Mouse (Mus musculus) forebrain, postnatal 0 days (tissue): ENCODE measurements around the gene Dapk1. TPM values are rescaled to one million over a fixed set of nuclear protein-coding genes. Genes with fewer than 3 reads are reported as not detected.

Experiments
- ATAC-seq: fragments of 200-750 bp; cut with Nextera tagmentation; 2 replicates; pipeline ENCODE4 v1.8.0; 2017; ENCODE audit warnings: mild to moderate bottlenecking, moderate library complexity
- DNase-seq: peaks from one replicate; pipeline ENCODE4 v3.0.0-alpha.2; 2015
- H3K27ac ChIP-seq: fragments of 300-500 bp; sonication (generic); 2 replicates; pipeline ENCODE4 v1.5.1; 2014; ENCODE audit warnings: low read depth, mild to moderate bottlenecking, antibody characterized with exemption, low read length, moderate library complexity, mixed read lengths
- H3K27me3 ChIP-seq: fragments of 300-500 bp; sonication (generic); 2 replicates; pipeline ENCODE4 v1.6.1; 2014; ENCODE audit warnings: mild to moderate bottlenecking, low read length, mixed read lengths; ENCODE audit not compliant: insufficient read depth
- H3K36me3 ChIP-seq: fragments of 300-500 bp; sonication (generic); 2 replicates; pipeline ENCODE4 v1.6.1; 2014; ENCODE audit warnings: mild to moderate bottlenecking, moderate library complexity; ENCODE audit not compliant: insufficient read depth
- H3K4me1 ChIP-seq: fragments of 300-500 bp; sonication (generic); 2 replicates; pipeline ENCODE4 v1.6.1; 2014; ENCODE audit warnings: antibody characterized with exemption; ENCODE audit not compliant: insufficient read depth
- H3K4me2 ChIP-seq: fragments of 300-500 bp; sonication (generic); 2 replicates; pipeline ENCODE4 v1.6.1; 2014; ENCODE audit warnings: low read depth, mild to moderate bottlenecking, moderate library complexity
- H3K4me3 ChIP-seq: fragments of 300-500 bp; sonication (generic); 2 replicates; pipeline ENCODE4 v1.5.1; 2014; ENCODE audit warnings: low read depth, low read length, mixed read lengths
- H3K9ac ChIP-seq: fragments of 300-500 bp; sonication (generic); 2 replicates; pipeline ENCODE4 v1.6.1; 2014; ENCODE audit warnings: mild to moderate bottlenecking
- H3K9me3 ChIP-seq: fragments of 300-500 bp; sonication (generic); 2 replicates; pipeline ENCODE4 v1.6.1; 2016; ENCODE audit warnings: low read length
- CTCF ChIP-seq: sonication (generic); IDR thresholded peaks from 2 replicates; pipeline ENCODE4 v1.5.1; 2016; ENCODE audit warnings: antibody characterized with exemption, control low read depth, low read depth
- WGBS: fragments of 180-500 bp; shearing (Covaris S2); extraction: QIAGEN DNeasy Blood & Tissue Kit; methylation state at CpG from one replicate; pipeline ENCODE4 v1.1.7; 2014; 5-methylcytosine and 5-hydroxymethylcytosine counted together
- polyA plus RNA-seq: library from polyadenylated mRNA; unstranded; fragments of >200 nt; fragmentation: Nextera tagmentation; extraction: Ambion mirVana; gene quantifications from 2 replicates; pipeline ENCODE4 v1.2.1, GENCODE M21; 2015
- total RNA-seq: library from RNA; depleted of rRNA; stranded (reverse); fragments of >200 nt; gene quantifications from 2 replicates; pipeline ENCODE4 v1.2.3, GENCODE M21; 2014

The Dapk1 gene
- total and polyA plus RNA-seq, 2 experiments from 2014 or later, result 35.6 to 72.6 TPM

DNA sequence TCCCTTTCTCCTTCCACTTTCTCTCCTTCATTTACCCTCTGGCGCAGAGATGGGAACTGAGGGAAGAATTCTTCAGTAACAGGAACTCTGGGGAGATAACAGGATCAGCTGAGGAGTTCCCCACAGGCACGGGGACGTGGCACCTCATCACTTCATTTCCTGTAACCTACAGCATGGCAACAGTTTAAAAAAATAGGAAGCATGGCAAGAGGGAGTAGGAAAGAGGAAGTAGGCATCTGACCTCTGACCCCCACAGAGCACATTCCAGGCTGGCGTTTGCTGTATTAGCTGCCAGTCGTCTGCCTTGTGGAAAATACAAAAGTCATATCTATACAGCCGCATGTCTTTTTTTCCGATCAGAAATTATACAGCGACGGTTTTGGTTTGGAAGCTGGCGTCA is 68.9 kb downstream of the Dapk1 start:
- no peak for TF ChIP-seq CTCF
- DNase-seq (no peak), ATAC-seq (no peak)
- no peak overlapping the region for H3K9ac ChIP-seq
- 0 out of 2 replicates have a peak, but pooled peaks cover 2% of the 10 kb centered on the region for H3K36me3 ChIP-seq
- no peaks in the 10 kb centered on the region for H3K27me3 ChIP-seq
- no peaks in the 10 kb centered on the region for H3K9me3 ChIP-seq
- no peak overlapping the region for H3K27ac ChIP-seq
- no peak overlapping the region for H3K4me2 ChIP-seq
- no peaks in the 10 kb centered on the region for H3K4me1 ChIP-seq
- WGBS, result 76% methylated on average over 10 of the region's 10 CpGs
- H3K4me3 ChIP-seq, result no peak overlapping the region

DNA sequence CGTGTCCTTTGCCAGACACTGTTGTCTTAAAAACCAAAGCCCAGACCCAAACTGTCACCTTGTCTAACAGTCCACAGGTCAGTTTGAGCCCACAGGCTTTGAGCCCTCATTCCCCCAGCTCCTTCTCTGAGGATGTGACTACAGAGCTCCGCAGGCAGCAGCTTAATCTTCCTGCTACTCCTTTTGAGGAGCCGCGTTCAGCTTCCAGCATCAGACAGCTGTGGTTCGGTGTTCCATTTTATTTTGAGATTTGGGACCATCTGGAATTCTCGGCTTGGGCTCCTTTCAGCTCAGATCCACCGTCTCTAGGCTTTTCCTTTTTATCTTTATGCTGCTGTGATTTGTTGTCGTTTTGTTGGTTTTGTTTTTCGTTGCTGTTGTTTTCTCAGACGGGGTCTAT is 69.5 kb downstream of the Dapk1 start:
- Histone ChIP-seq H3K9me3 (no peaks in the 10 kb centered on the region), H3K4me2 (no peak overlapping the region), H3K27me3 (no peaks in the 10 kb centered on the region), H3K4me3 (no peak overlapping the region), H3K36me3 (0 out of 2 replicates have a peak, but pooled peaks cover 2% of the 10 kb centered on the region), H3K27ac (no peak overlapping the region), H3K9ac (no peak overlapping the region), H3K4me1 (no peaks in the 10 kb centered on the region)
- 55% methylated on average over 10 of the region's 10 CpGs for WGBS
- TF ChIP-seq CTCF, result no peak
- DNase-seq (no peak), ATAC-seq (no peak)

DNA sequence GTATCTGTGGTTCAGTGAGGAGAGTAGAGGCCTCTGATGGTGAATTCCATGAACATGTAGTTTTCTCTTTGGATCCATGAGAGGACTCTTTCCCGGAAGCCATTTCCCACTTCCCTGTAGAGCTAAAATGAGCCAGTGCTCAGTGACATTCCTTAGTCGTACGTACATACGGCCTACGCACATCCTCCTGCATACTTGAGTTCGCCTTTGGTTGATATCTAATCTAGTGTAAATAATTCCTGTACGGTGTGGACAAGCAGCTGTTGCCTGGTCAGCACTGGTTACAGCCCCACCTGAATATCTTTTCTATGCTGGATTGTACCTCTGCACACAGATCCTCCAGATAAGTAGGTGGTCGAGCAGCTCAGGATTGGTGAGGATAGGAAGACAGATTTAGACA is 70.5 kb downstream of the Dapk1 start:
- Histone ChIP-seq H3K4me2 (no peak overlapping the region), H3K4me1 (no peaks in the 10 kb centered on the region), H3K36me3 (no peaks in the 10 kb centered on the region), H3K27me3 (no peaks in the 10 kb centered on the region), H3K4me3 (no peak overlapping the region), H3K27ac (no peak overlapping the region), H3K9me3 (no peaks in the 10 kb centered on the region), H3K9ac (no peak overlapping the region)
- WGBS, result 92% methylated on average over 8 of the region's 8 CpGs
- DNase-seq, result no peak
- no peak for ATAC-seq
- TF ChIP-seq CTCF, result no peak

DNA sequence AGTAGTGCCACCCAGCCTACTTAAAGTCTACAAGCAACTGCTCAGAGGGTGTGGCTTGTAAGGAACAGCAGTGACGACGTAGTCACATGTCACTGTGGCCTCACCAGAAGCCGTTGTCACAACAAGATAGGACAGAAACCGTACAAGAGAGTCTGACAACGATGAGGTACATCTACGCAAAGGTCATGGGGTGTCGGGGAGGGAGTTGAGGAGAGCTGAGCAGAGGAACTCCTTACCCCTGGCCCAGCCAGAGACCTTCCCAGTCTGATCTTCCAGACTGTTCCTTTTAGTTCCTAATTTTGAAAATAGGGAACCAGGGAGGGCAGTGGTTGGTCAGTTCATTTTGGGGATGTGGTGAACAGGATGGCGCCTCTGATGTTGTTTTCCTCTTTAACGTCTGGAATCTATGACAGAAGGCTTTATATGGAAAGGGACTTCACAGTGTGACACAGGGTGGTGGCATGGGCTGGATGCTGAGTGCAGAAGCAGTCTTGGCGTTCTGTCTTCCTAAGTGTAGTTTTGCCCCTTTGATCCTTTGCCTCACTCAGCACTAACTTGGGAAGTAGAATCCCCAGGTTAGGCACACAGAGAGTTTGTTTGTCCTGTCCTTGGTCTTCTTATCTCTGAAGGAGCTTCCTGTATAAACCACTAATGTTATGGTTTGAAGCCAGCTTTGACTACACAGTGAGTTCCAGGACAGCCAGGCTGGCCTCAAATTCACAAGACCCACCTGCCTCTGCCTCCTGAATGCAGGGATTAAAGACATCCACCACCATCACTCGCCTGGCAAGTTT is 71.3 kb downstream of the Dapk1 start:
- Histone ChIP-seq H3K36me3 (no peaks in the 10 kb centered on the region), H3K27me3 (no peaks in the 10 kb centered on the region), H3K4me1 (no peaks in the 10 kb centered on the region), H3K4me3 (no peak overlapping the region), H3K27ac (no peak overlapping the region), H3K4me2 (no peak overlapping the region), H3K9me3 (no peaks in the 10 kb centered on the region), H3K9ac (no peak overlapping the region)
- 90% methylated on average over 11 of the region's 11 CpGs for WGBS
- DNase-seq, result no peak
- TF ChIP-seq CTCF, result no peak
- no peak for ATAC-seq

DNA sequence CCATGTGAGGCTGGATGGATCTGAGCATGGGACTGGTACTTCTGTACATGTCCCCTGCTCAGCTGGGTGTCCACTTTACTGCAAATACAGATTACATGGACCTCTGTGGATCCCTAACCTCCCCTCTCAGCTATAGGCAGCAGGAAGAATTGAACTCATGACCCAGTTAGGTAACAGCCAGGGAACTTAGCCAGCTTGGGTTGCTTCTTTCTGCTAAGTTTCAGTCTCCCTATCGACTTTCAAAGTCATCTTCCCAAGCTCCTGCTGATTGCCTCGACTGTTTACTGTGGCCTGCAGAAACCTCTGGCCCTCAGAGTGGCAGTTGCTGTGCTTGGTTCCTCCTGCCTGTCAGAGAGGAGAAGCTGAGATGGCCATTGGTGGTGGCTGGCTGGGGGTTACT is 72.6 kb downstream of the Dapk1 start:
- H3K9me3 ChIP-seq, result no peaks in the 10 kb centered on the region
- no peak for DNase-seq
- no peak for ATAC-seq
- 0 out of 2 replicates have a peak, but pooled peaks cover 3% of the 10 kb centered on the region for H3K4me1 ChIP-seq
- no peak overlapping the region for H3K4me2 ChIP-seq
- H3K27me3 ChIP-seq, result no peaks in the 10 kb centered on the region
- H3K27ac ChIP-seq, result no peak overlapping the region
- H3K36me3 ChIP-seq, result no peaks in the 10 kb centered on the region
- no peak for TF ChIP-seq CTCF
- WGBS, result 63% methylated on average over 2 of the region's 2 CpGs
- no peak overlapping the region for H3K9ac ChIP-seq
- no peak overlapping the region for H3K4me3 ChIP-seq

DNA sequence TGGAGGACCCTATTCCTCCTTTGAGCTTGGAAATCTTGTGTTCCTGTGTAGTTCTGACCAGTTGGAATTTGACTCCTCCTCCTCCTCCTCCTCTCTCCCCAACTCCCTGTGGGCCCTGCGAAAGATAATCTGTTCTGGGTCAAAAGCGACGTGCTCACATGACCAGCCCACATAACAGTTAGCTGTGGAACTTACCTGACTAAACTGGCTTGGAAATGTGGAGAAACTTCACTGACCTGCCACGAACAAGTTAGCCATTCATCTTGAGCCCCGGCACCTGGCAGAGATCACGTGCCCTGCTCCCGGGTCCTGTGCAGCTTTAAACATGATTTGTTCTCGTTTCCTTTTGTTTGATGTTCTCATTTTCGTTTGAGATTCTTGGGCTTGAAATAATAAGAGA is 73.2 kb downstream of the Dapk1 start:
- DNase-seq, result no peak
- WGBS, result 45% methylated on average over 9 of the region's 9 CpGs
- ATAC-seq, result no peak
- TF ChIP-seq CTCF, result no peak
- Histone ChIP-seq H3K9ac (no peak overlapping the region), H3K36me3 (no peaks in the 10 kb centered on the region), H3K4me1 (0 out of 2 replicates have a peak, but pooled peaks cover 3% of the 10 kb centered on the region), H3K9me3 (no peaks in the 10 kb centered on the region), H3K4me2 (no peak overlapping the region), H3K4me3 (no peak overlapping the region), H3K27ac (no peak overlapping the region), H3K27me3 (no peaks in the 10 kb centered on the region)

DNA sequence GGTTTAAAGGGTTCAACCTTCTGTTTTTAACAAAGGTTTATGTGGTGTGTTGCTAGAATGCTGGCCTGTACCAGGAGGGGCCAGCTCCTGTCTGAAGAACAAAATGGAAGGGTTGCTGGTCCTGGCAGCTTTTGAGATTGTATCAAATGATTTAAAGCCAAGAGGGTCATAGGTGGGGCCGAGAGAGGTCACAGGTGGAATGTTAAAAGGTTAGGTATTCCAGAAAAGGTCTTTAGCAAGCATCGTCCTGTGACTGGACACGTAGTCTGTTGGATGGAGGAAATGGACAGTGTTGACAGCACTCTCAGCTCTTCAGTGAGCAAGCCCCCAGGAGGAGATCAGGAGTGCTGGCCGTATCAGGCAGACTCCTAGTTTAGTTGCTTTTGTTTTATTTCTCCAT is 73.7 kb downstream of the Dapk1 start:
- Histone ChIP-seq H3K9me3 (no peaks in the 10 kb centered on the region), H3K4me2 (no peak overlapping the region), H3K27ac (no peak overlapping the region), H3K4me1 (0 out of 2 replicates have a peak, but pooled peaks cover 3% of the 10 kb centered on the region), H3K9ac (no peak overlapping the region), H3K27me3 (no peaks in the 10 kb centered on the region), H3K4me3 (no peak overlapping the region), H3K36me3 (no peaks in the 10 kb centered on the region)
- WGBS, result 86% methylated on average over 4 of the region's 4 CpGs
- DNase-seq (no peak), ATAC-seq (no peak)
- TF ChIP-seq CTCF, result no peak
